Mouse (Mus musculus) urinary bladder, postnatal 25 days (tissue): ENCODE measurements at regions not wholly inside any gene's neighbourhood (a gene's known extent, or its start where the extent isn't known, plus 50 kb on each side); places are given as distances from the start of the nearest gene placed in this dataset.

ENCODE experiments used
- DNase-seq: peaks from one replicate; pipeline ENCODE4 v3.0.0; 2022; ENCODE audit warnings: low spot score

DNA sequence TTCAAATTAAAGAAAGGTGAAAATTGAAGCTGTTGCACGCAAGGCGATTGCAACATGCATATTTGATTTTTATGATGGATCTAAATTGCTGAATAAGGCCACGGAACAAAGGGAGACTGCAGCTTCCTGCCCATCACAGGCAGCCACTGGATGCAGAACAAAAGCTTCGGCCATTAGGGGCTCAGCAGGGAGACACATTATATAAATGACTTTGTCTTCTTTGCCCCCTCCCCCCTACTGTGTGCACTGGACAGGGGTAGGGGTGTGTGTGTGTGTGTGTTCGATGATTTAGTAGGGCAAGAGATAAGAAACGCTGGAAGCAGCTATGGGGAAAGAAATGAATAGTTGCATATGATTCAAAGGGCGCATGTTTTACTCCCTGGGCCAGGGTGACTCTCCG is 481.2 kb upstream of the Pmfbp1 start:
- no peak for DNase-seq

DNA sequence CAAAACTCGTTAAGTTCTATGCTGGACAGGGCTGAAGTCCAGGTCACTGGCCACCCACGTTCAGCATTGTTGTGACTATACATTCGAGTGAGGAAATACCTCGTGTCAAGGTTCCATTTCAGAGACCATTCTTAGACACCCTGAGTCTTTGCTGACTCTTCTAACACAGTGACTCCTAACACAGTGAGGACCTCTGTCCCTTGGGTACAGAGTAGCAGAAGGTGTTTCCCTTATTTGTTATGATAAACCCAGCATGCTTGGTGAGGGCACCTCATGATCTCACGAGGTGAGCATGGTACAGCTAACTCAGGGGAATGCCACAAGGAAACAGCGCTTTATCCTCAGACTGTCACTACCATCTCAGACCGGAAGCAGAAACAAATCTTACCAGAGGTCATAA is 480.2 kb upstream of the Pmfbp1 start:
- no peak for DNase-seq

DNA sequence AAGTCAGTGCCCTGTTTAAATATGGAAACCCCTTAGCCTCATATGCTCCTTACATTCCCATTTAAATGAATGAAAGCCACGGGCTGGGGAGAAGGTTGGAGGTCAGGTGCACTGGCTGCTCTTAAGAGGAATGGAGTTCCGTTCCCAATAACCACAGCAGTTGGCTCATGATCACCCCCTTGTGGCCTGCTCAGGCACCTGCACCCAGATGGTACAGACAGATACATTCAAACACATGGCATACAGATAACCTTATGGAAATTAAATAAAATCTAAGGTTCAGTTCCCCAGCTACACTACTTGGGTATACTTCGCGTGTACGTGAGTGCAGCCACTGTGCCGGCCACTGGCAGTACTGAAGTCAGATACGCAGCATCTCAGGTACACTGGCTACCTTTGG is 479.1 kb upstream of the Pmfbp1 start:
- DNase-seq: peak; percentile 12

DNA sequence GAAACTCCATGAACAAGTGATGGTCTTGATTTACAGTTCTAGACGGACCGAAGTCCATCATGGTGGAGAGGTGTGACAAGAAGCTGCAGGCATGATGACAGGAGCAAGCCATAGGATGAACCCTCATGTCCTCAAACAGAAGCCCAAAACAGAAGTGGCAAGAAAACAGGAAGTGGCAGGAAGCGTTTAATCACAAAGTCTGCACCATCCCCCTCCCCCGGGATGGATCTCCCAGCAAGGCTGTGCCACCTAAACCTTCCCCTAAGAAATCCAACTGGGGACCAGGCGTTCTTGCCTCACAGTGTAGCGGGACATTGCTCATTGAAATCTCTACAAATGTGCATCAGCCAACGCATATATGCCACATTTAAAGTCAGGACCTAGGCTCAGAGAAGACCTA is 474.3 kb upstream of the Pmfbp1 start:
- DNase-seq: no peak

DNA sequence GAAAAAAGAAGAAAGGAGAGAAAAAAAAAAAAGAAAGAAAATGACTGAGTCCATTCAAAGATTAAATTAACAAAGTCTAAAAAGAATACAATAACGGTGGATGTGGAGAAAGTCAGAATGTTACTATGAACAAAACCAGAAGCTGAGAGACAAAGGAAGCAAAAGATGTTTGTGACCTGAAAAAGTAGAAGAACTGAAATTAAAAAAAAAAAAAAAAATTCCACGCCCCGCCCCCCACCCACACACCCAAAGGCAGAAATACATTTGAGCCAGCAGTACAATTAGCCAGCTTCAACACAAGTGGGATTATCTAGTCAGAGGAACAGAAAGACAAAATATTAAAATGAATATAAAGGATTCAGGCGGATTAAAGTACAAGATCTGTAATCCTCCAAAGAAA is 473.7 kb upstream of the Pmfbp1 start:
- no peak for DNase-seq

DNA sequence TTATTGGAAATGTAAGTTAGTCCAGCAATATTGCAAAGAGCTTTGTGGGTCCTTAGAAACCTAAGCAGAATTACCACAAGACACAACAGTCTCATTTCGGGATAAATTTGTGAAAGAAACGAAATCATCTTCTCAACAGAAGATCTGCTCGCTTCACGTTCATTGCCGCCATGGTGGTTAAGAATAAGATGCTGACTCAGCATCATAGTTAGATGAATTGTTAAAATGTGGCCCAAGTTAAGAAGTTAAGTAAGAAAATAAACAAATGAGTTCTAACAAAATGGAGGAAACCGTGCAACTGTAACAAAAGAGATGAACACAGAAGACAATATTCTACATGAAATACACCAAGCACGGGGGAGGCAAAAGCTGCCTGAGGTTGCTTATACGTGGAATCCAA is 465.9 kb upstream of the Pmfbp1 start:
- no peak for DNase-seq

DNA sequence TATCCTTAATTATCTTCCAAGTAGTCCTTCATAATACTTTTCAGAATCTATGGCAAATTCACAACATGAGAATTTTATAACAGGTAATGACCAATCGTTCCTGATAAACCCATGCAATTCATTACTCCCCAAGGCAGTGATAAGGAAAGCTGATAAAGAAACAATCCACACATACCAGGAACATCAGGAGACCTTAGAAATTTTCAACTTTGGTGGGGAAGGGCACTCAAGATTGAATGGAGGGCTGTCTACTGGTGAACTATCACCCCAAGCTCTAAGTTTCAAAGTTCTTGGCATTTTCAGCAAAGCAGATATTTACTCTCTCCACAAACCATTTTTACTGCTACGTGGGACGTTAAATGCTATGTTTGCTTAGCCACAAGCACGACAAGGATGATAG is 440.2 kb upstream of the Pmfbp1 start:
- DNase-seq: no peak

DNA sequence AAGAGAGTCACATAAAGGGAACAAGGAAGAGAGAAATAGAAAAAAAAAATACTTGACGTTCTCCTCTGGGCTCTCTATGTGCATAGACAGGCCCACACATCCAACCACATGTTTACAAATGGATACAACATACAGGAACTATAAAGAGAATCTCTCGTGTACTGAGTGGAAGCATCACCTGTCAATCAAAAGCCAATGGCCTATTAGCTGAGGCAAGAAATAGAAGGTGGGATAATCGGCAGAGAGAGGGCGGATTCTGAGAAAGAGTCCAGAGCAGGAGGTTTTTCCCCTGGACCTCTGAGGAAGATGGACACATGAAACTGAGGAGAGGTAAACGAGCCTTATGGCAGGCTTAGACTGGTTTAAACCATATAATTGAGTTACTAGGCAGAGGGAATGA is 434.7 kb upstream of the Pmfbp1 start:
- no peak for DNase-seq

DNA sequence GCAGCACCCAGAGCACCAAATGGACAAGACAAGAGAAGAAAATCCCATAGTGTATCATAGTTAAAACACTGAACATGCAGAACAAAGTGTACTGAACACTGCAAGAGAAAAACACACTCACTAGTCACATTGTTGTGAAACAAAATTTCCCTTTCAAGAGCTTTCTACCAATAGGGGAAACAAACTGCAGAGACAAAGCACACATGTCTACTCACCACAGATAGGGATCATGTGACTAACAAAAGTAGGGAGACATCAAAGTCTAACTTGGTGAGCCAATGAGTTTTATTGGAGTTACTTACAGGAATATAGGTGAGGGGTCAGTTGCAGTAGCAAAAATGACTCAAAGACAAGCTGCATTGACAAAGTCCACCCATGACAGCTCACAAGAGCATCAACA is 431.5 kb upstream of the Pmfbp1 start:
- no peak for DNase-seq

DNA sequence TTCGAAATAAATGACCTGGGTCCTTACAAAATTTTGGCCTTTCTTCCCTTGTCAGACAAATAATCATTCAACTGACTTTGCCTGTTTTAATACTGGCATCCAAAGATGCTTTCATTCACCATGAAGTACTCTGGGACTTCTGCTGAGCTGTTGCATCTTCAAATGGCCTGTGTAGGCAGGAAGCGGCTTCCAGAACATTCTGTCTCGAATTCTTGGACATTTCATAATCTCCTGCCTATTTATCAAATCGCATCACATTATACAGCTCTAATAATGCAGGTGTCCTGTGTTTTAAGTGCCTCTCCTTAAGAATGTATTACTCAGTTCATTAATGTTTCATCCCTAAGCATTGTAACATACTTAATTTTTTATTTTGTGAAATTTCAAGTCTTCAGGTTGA is 420.1 kb upstream of the Pmfbp1 start:
- DNase-seq: no peak

DNA sequence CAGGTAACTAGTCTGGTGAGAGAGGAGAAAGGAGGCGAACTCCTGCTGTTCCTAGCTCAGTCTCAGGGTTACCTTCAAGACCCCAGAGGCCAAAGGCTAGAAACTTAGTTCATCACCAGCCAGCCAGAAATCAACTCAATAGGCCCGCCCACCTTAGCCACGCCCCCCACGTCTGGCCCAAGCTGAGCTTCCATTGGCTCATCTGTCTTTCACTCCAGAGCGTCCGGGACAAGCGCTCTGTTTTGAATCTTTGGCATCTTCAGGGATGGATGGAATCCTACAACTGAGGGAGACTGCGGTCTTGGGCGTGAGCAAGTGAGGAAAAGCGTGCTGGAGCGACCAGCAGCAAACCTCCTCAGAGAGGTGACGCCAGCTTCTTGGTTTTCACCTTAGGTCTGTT is 418.8 kb upstream of the Pmfbp1 start:
- DNase-seq: no peak

DNA sequence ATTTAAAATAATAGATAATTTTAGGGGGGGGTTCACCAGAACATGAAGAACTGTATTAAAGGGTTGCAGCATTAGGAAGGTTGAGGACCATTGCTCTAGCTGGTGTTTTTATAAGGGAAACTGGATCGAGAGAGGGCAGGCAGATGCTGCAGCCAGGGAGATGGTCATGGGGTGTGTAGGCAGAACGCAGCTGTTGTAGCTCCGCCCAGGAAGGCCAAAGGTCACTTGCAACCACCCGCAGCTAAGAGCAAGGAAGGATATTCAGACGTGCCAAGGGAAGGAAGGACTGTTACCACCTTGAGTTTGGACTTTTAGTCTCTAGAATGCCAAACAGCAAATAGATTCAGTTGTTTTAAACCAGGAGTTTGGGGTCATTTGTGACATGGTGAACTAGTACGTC is 414.6 kb upstream of the Pmfbp1 start:
- DNase-seq: no peak

DNA sequence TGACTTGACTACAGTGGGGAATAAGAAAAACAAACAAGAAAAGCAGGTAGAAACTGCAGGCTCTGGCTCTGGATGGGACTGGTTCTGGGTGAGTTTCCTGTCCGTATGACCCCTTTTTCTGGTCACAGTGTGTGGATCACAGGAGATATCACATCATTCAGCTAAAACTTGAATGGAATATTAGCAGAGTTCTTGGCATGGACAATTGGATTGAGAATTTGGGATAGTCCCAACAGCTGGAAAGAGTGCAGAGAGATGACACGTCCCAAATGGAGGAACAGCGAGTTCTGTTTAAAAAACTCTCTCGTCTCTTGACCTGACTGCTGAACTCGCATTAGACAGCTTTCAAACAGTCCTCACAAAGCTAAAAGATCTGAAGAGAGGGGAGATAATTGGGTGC is 412.5 kb upstream of the Pmfbp1 start:
- DNase-seq: peak; percentile 10

DNA sequence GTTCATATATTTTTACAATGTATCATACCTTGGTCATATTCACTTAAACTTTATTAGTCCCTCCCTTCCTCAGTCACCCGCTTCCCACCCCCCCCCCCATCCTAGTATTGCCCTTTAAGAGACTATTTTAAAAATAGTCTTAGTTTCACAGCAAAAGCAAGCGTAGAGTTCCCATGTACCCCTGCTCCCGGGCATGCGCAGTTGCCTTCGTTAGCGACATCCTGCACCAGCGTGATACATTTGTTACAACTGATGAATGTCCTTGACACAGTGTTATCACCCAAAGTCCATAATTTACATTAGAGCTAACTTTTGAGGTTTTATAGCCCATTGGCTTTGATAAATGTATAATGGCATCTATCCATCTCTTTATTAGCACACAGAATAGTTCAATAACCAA is 408.7 kb upstream of the Pmfbp1 start:
- no peak for DNase-seq

DNA sequence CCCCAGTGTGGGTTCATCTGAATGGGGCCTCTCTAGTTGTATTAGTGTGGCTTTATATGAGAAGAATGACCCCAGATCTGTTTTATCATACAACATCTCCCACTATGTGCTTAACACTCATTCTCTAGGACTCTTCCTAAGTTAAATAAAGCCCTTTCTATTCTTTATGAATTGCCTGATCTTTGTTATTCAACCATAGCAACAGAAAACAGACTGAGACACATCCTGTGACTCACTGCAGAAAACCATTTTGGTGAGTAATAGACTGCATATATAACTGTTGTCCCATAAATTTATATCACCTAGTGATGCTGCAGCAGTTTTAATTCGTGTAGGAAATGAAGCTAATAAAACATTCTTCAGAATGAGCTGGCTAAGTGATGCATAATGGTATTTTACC is 406.0 kb upstream of the Pmfbp1 start:
- DNase-seq: no peak

DNA sequence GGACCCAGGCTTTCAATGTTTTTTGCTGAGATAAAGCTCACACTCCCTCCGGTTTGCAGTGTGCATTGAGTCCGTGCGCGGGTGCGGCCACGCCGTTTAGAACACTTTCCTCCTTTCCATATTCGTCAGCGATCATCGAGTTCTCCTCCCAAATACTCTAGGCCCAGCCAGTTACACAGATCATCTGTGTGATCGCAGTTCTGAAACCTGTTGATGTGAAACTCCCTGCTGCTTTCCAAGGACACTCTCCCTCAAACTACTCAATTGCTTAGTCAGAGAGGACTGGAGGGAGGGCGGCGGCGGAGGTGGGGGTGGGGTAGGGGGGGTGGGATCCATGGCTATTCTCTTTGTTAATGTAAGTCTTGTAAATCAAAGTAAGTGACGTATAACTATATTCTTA is 394.2 kb upstream of the Pmfbp1 start:
- DNase-seq: no peak

DNA sequence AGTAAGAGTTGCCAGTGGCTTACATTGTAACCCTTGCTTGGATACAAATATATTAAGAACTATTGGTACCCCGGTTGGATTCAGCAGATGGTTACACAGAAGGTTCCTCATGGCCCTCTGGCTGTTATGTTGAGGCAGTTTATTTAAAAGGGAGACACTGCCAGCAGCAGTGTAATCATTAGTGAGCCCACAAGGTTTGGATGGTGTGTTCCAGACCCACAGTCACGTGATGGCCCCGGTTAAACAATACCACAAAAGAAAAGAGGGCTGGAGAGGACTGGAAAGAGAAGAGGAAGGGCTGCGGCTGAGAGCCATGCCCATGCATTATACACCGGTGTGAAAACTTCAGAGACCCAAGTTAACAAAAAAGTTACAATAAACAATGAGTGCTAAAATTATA is 392.4 kb upstream of the Pmfbp1 start:
- DNase-seq: no peak

DNA sequence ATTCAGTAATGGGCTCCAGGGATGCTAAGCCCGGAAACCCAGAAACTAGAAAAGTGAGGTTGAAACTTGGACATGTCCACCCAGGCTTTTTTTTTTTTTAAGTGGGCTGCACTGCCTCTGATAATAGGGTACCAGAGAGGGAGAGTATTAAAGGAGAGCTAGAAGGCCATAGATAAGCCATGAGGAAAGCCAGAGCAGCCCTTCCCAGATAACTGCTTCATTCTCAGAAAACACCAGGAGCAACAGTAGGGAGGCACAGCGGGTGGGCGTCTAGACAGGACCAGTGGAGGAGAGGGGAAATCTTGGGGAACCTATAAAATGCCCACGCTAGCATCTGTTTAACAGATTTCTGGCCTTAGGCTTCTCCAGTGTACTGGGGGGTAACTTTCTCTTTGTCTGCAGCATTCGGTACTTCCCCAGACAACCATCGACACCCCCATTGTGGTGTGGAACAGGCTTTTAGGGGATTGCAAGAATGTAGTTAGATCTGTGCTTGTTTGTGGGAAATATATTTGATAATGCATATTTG is 389.0 kb upstream of the Pmfbp1 start:
- DNase-seq: no peak

DNA sequence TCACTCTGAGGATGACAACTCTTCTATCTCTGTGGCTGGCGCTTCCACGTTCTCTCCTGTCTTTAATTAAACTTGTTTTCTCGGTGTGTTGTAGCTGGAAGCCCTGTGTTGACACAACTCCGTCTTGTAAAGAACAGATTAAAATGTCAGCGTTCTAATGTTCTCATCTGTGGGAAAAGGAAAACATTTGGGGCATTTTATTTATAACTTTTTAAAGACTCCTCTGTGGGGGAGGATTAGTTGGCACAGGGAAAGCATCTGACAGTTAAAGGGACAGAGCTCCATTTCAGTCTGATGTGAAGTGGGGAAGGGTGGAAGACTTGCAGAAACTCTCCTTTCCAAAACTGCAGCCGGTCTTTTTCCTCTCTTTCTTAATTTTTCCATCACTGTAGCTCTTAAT is 388.1 kb upstream of the Pmfbp1 start:
- DNase-seq: no peak

DNA sequence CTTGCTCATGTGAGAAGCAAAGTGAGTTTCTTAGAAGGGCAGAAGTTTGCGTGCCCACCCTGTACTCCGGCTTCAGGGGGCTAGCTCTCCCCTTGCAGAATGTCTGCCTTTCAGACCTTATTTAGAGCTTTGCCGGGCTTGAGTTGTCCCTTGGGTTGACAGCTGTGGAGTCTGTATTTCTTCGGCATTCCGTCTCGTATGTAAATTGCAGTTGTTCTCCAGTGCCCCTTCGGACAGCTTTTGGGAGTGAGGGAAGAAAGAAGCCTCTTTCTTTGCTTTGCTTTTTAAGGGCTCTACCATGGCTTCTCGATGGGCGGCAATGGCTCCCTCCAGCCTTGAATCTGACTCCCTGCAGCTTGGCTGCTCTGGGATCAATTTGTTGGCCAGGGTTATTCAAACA is 386.9 kb upstream of the Pmfbp1 start:
- DNase-seq: no peak

DNA sequence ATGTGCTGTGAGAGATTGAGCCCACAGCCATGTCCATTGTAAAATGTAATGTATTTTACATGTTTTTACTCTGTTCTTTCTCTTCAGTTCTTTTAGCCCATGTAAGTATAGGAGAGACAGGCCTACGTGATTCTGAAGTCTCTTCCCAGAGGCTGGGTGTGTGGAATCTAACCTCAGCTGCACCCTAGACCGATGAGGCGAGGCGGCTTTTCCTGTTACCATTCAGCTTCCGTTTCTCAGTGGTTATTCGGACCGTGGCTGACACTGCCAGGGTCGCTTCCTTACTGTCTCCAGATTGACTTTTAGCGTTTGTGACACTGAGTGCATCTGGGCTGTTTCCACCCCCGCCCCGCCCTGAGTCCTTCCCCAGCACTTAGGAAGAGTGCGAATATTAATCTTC is 386.1 kb upstream of the Pmfbp1 start:
- DNase-seq: no peak

DNA sequence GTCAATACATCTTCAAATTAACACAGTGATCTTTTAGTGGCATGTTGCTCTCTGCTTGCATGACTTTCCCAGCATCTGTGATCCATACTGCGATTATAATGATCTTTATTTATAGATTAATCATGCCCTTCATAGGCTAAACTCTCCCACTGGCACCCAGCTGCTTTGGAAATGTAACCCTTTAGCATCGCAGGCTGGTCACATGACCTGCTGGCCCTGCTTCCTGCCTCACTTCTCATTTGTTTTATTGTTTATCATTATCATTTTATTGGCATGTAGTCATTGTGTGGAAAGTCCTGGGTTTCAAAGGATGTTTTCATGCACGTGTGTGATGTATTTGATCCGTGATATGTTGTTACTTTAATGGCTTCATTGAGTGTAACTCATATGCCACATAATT is 384.4 kb upstream of the Pmfbp1 start:
- no peak for DNase-seq

DNA sequence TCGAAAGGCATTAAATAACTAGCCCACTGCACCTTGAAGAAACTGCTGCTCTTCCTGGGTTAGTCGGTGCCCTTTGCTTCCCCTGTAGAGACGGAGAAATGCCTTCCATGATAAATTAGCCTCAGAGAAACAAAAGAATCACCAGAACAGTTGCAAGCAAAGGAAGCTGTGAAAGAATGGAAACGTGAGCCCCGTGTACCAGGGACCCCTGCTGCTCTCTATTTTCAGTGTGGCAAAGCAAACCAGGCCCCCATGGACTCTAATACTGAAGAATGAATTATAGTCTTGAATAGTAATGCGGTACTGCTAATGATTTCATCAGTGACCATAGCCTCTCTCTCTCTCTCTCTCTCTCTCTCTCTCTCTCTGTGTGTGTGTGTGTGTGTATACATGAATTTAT is 372.1 kb upstream of the Pmfbp1 start:
- DNase-seq: no peak

DNA sequence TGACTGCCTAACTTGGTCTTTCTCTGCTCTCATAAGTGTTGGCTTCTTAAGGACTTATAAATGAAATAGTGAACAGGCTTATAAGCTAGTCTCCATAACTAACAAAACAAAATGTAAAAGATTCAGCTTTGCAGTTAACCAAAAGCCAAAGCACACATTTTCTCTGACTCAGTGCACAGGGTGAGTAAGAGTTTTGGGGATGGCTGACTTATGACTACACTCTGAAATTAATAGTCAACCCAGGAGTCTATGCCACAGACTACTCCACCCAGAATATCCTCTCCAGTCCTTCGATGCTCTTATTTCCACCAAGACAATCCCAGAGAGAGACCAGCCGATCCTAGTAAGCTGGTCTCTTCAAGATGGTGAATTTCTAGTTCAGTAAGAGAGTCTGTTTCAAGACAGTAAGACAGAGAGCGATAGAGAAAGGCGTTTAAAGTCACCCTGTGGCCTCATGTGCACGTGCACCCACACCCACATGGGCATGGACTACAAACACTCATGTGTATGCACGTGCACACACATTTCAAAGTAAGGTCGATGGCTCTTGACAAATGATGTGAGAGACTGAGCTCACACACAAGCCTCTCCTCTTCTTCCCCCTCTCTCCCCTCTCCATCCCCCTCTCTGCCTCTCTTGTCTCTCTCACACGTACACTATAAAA is 351.2 kb upstream of the Pmfbp1 start:
- no peak for DNase-seq

DNA sequence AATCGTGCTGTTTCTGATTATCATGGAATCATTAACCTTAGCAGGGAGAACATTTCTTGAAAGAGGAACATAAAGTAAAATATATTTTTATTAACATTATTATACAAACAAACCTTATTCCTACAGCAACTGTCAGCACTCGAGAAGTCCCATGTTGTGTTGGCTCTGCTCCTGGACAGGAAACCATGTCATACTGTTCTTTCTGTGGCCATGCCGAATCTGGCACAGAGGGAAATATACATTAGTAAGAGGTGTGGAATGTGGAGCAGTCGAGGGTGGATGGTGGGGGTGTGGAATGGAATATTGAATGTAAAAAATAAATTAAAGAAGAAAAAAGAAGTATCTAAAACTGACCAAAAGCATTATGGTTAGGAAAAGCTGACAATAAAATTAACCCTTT is 342.1 kb upstream of the Pmfbp1 start:
- no peak for DNase-seq
